Mouse (Mus musculus): ENCODE results near the gene Asmt.

Asmt gene

GRCm38 (mm10) chrX:170672594-170673092 lies at the start of gene Asmt:
TSS of gene Asmt (plus strand) at chrX:170672644.
- DNase-seq (ENCODE audit: low spot score) = no peak

GRCm38 (mm10) chrX:170673233-170673951 lies 948 bp downstream of the Asmt start:
- no peak for DNase-seq (ENCODE audit: low spot score)

- no peak for DNase-seq (ENCODE audit: low spot score)
Observed at GRCm38 (mm10) chrX:170674229-170674771, 1.9 kb downstream of the Asmt start.

- DNase-seq (ENCODE audit: low spot score) = no peak
Observed at GRCm38 (mm10) chrX:170674885-170675876, 2.7 kb downstream of the Asmt start.

GRCm38 (mm10) chrX:170675923-170676605 lies 3.6 kb downstream of the Asmt start:
- no peak for DNase-seq (ENCODE audit: low spot score)

- no peak for DNase-seq (ENCODE audit: low spot score)
Observed at GRCm38 (mm10) chrX:170676606-170677239, 4.3 kb downstream of the Asmt start.

GRCm38 (mm10) chrX:170677266-170677665 lies 4.8 kb downstream of the Asmt start:
- no peak for DNase-seq (ENCODE audit: low spot score)

- no peak for DNase-seq (ENCODE audit: low spot score)
Observed at GRCm38 (mm10) chrX:170677680-170678079, 5.2 kb downstream of the Asmt start.
